Mouse (Mus musculus): Measurements from ENCODE around the gene Kif3b.
"Not testable (repeated sequence)": the region's sequence is repeated elsewhere in the genome, so short reads cannot be mapped to it uniquely, and the experiment has no call there.

Gene Kif3b

GRCm38 (mm10) chr2:153345454-153346220 lies 54.4 kb downstream of the Kif3b start, which contains the start of gene Asxl1:
Gene Asxl1 (plus strand): TSS chr2:153345829.
- peak; percentile 90 to 91 for DNase-seq (ENCODE audit: low read depth in 2 of 2, low spot score in 2 of 2)

- peak; percentile 12 to 23 for DNase-seq (ENCODE audit: low read depth in 2 of 2, low spot score in 2 of 2)
These were observed 55.3 kb downstream of the Kif3b start for GRCm38 (mm10) chr2:153346221-153347182.

GRCm38 (mm10) chr2:153347183-153347781 lies 56.1 kb downstream of the Kif3b start:
- peak in 1 of 2 experiments; percentile 10 for DNase-seq (ENCODE audit: low read depth in 2 of 2, low spot score in 2 of 2)

- no peak for DNase-seq (ENCODE audit: low read depth in 2 of 2, low spot score in 2 of 2)
These were observed 57.1 kb downstream of the Kif3b start for GRCm38 (mm10) chr2:153348100-153348831.

GRCm38 (mm10) chr2:153350552-153351181 lies 59.5 kb downstream of the Kif3b start:
- no peak for DNase-seq (ENCODE audit: low read depth in 2 of 2, low spot score in 2 of 2)

- DNase-seq (ENCODE audit: low read depth in 2 of 2, low spot score in 2 of 2) = no peak
These were observed 63.4 kb downstream of the Kif3b start for GRCm38 (mm10) chr2:153354648-153355047.

- DNase-seq (ENCODE audit: low read depth in 2 of 2, low spot score in 2 of 2) = no peak
These were observed 65.6 kb downstream of the Kif3b start for GRCm38 (mm10) chr2:153356784-153357183.

GRCm38 (mm10) chr2:153361101-153361710 lies 70.0 kb downstream of the Kif3b start:
- no peak for DNase-seq (ENCODE audit: low read depth in 2 of 2, low spot score in 2 of 2)

GRCm38 (mm10) chr2:153364531-153364930 lies 73.3 kb downstream of the Kif3b start:
- DNase-seq (ENCODE audit: low read depth in 2 of 2, low spot score in 2 of 2) = not testable (repeated sequence)

- DNase-seq (ENCODE audit: low read depth in 2 of 2, low spot score in 2 of 2) = no peak
These were observed 79.7 kb downstream of the Kif3b start for GRCm38 (mm10) chr2:153370871-153371270.

GRCm38 (mm10) chr2:153375380-153375779 lies 84.2 kb downstream of the Kif3b start:
- DNase-seq (ENCODE audit: low read depth in 2 of 2, low spot score in 2 of 2) = no peak

- no peak for DNase-seq (ENCODE audit: low read depth in 2 of 2, low spot score in 2 of 2)
These were observed 89.3 kb downstream of the Kif3b start for GRCm38 (mm10) chr2:153380479-153380878.

All from CD8-positive naive resting alpha-beta T cell, adult 2 months (primary cell).